Mouse (Mus musculus) forebrain, embryonic 13.5 days (tissue): ENCODE results near the gene Cd47. TPM values are rescaled to one million over a fixed set of nuclear protein-coding genes. Genes with fewer than 3 reads are reported as not detected.

Experiments
- ATAC-seq: fragments of 200-750 bp; cut with Nextera tagmentation; 2 replicates; pipeline ENCODE4 v1.8.0; 2017
- H3K27ac ChIP-seq: fragments of 300-500 bp; sonication (generic); 2 replicates; pipeline ENCODE4 v1.5.1; 2015; ENCODE audit warnings: inconsistent platforms, mild to moderate bottlenecking, moderate library complexity
- H3K27me3 ChIP-seq: fragments of 300-500 bp; sonication (generic); 2 replicates; pipeline ENCODE4 v1.6.1; 2015; ENCODE audit warnings: mild to moderate bottlenecking, inconsistent platforms
- H3K36me3 ChIP-seq: fragments of 300-500 bp; sonication (generic); 2 replicates; pipeline ENCODE4 v1.6.1; 2015; ENCODE audit warnings: mild to moderate bottlenecking, inconsistent platforms; ENCODE audit not compliant: poor library complexity, severe bottlenecking
- H3K4me1 ChIP-seq: fragments of 300-500 bp; sonication (generic); 2 replicates; pipeline ENCODE4 v1.6.1; 2015; ENCODE audit warnings: inconsistent platforms
- H3K4me2 ChIP-seq: fragments of 300-500 bp; sonication (generic); 2 replicates; pipeline ENCODE4 v1.6.1; 2015; ENCODE audit warnings: inconsistent platforms, mild to moderate bottlenecking, moderate library complexity
- H3K4me3 ChIP-seq: fragments of 300-500 bp; sonication (generic); 2 replicates; pipeline ENCODE4 v1.5.1; 2015; ENCODE audit warnings: mild to moderate bottlenecking, inconsistent platforms
- H3K9ac ChIP-seq: fragments of 300-500 bp; sonication (generic); 2 replicates; pipeline ENCODE4 v1.6.1; 2015; ENCODE audit warnings: mild to moderate bottlenecking, inconsistent platforms
- H3K9me3 ChIP-seq: fragments of 300-500 bp; sonication (generic); replicated peaks from 2 replicates; pipeline ENCODE4 v1.6.1; 2016; ENCODE audit warnings: inconsistent platforms
- WGBS: fragments of 180-500 bp; shearing (Covaris S2); methylation state at CpG from one replicate; pipeline ENCODE4 v1.1.7; 2015; 5-methylcytosine and 5-hydroxymethylcytosine counted together
- polyA plus RNA-seq: library from polyadenylated mRNA; unstranded; fragments of >200 nt; fragmentation: Nextera tagmentation; extraction: Ambion mirVana; gene quantifications from 2 replicates; pipeline ENCODE4 v1.2.1, GENCODE M21; 2015

Cd47 gene
- polyA plus RNA-seq, 1 experiment from 2014 or later, result 80.4 TPM

DNA sequence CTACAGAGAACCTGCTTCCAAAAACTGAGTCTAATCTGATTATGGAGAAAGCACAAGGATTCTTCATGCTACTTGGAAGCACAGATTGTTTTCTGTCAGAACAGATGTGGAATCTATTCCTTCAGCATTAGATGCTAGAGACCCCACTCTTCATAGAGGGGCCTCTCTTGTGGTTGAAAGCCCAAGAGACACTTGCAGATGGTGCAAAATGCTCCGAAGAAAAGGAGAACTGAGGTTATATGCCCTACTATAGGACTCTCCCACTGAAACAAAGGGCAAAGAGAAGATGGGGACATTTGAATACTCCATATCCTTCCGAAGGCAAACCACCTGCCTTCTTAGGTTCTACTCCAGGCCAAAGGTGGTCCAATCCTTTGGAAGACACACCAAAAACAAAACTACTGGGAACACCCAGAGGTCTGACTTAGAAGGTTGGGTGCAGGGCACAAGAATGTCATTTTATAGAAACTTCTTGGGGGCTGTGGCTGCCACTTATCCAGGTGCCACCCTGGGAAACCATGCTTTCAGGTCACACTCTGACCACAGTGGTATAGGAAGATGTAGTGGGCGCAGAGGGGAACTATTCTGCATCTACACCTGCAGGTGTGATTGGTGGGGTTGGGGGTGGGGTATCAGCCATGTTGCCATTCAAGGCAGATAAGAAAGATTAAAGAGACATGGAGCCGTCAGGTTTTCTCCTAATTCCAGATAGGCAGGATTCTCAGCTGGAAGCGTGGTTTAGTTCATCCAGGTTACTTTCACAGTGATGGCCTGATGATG is 47.1 kb downstream of the Cd47 start:
- H3K27ac ChIP-seq, result no peak overlapping the region
- WGBS, result 88% methylated on average over 5 of the region's 5 CpGs
- no peaks in the 10 kb centered on the region for H3K4me1 ChIP-seq

DNA sequence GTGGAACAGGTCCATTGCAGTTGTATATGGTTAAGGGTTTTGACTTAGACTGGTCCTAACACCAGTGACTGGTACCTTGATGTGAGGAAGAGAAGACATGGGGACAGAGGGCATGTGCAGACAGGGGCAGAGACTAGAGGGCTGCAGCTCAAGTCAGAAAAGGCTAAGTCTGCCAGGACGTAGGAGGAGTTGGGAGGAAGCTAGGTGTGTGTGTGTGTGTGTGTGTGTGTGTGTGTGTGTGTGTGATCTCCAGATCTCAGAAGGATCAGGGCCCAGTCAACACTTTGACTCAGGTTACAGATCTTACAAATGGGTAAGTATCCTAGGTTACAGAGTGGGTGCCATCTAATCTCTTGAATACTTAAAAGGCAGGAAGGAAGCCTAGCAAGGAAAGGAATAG is 48.3 kb downstream of the Cd47 start:
- Histone ChIP-seq H3K9ac (no peak overlapping the region), H3K27ac (no peak overlapping the region), H3K9me3 (no peaks in the 10 kb centered on the region), H3K27me3 (no peaks in the 10 kb centered on the region), H3K36me3 (no peaks in the 10 kb centered on the region), H3K4me1 (no peaks in the 10 kb centered on the region), H3K4me3 (no peak overlapping the region), H3K4me2 (no peak overlapping the region)
- WGBS, result 38% methylated on average over 1 of the region's 1 CpGs
- no peak for ATAC-seq

More for the DNA sequence above, 47.1 kb downstream of the Cd47 start:
- no peak overlapping the region for H3K4me2 ChIP-seq
- H3K36me3 ChIP-seq, result no peaks in the 10 kb centered on the region
- no peaks in the 10 kb centered on the region for H3K9me3 ChIP-seq
- no peak overlapping the region for H3K9ac ChIP-seq
- H3K27me3 ChIP-seq, result no peaks in the 10 kb centered on the region
- ATAC-seq, result no peak
- H3K4me3 ChIP-seq, result no peak overlapping the region

GRCm38 (mm10) chr16:49852940-49853339 is 52.6 kb downstream of the Cd47 start:
- H3K36me3 ChIP-seq, result no peaks in the 10 kb centered on the region
- no peak overlapping the region for H3K4me2 ChIP-seq
- WGBS, result 90% methylated on average over 3 of the region's 3 CpGs
- no peak overlapping the region for H3K27ac ChIP-seq
- H3K4me1 ChIP-seq, result peaks cover 16% of the 10 kb centered on the region
- H3K9me3 ChIP-seq, result no peaks in the 10 kb centered on the region
- no peak overlapping the region for H3K4me3 ChIP-seq
- H3K9ac ChIP-seq, result no peak overlapping the region
- ATAC-seq, result no peak
- no peaks in the 10 kb centered on the region for H3K27me3 ChIP-seq

GRCm38 (mm10) chr16:49853633-49854032 is 53.3 kb downstream of the Cd47 start:
- Histone ChIP-seq H3K27ac (no peak overlapping the region), H3K4me3 (no peak overlapping the region), H3K9me3 (no peaks in the 10 kb centered on the region), H3K36me3 (no peaks in the 10 kb centered on the region), H3K4me1 (peaks cover 22% of the 10 kb centered on the region), H3K27me3 (no peaks in the 10 kb centered on the region), H3K9ac (no peak overlapping the region), H3K4me2 (no peak overlapping the region)
- no peak for ATAC-seq
- WGBS, result 83% methylated on average over 6 of the region's 6 CpGs

- WGBS, result 92% methylated on average over 6 of the region's 6 CpGs
These were observed 53.9 kb downstream of the Cd47 start for GRCm38 (mm10) chr16:49854194-49854593.

GRCm38 (mm10) chr16:49854931-49855835 is 54.9 kb downstream of the Cd47 start:
- Histone ChIP-seq H3K4me2 (peak overlapping the region; percentile 71), H3K4me3 (peak overlapping the region; percentile 88), H3K4me1 (peaks cover 26% of the 10 kb centered on the region), H3K9ac (peak overlapping the region; percentile 93), H3K9me3 (no peaks in the 10 kb centered on the region), H3K27ac (peak overlapping the region; percentile 99), H3K36me3 (0 out of 2 replicates have a peak, but pooled peaks cover 3% of the 10 kb centered on the region), H3K27me3 (no peaks in the 10 kb centered on the region)
- under 1% methylated on average over 58 of the region's 74 CpGs for WGBS
- peak; percentile 96 for ATAC-seq

More at GRCm38 (mm10) chr16:49854194-49854593, 53.9 kb downstream of the Cd47 start:
- no peaks in the 10 kb centered on the region for H3K27me3 ChIP-seq
- ATAC-seq, result no peak
- H3K4me3 ChIP-seq, result no peak overlapping the region; the same call in 1 of the 2 replicates
- peak overlapping the region; percentile 93; the same call in 1 of the 2 replicates for H3K9ac ChIP-seq
- peak overlapping the region; percentile 71; the same call in 1 of the 2 replicates for H3K4me2 ChIP-seq
- no peaks in the 10 kb centered on the region for H3K36me3 ChIP-seq
- no peaks in the 10 kb centered on the region for H3K9me3 ChIP-seq
- H3K27ac ChIP-seq, result no peak overlapping the region
- H3K4me1 ChIP-seq, result peaks cover 26% of the 10 kb centered on the region

DNA sequence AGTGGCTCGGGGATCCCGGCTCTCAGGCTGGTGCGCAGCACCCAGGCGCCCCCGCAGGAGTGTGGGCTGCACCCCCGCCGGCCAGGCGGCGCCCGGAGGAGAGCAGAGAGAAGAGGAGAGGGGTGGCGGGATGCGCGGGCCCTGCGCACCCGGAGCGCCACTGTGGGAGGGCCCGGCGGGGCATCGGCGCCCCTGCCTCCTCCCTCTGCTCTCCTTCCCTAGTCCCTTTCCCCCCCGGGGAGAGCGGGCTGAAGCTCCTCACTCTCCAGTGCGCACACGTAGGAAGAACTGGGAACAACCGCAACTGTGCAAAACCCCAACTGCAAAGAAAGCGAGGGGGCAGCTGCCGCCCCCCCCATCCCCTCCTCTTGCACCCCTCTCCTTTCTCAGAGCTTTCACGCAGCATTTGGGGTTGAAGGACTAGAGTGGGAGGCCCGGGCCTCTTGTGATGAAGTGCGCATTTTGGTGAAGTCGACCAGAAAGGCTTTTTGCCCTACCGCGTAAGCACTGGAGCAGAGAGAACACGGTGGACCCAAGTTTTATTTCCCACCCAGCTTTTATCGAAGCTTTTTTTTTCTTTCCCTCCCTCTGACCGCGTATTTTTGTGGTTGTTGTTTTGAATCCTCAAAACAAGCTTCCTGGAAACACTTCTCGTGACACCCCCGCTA is 55.6 kb downstream of the Cd47 start:
- peak; percentile 84 for ATAC-seq
- peaks cover 26% of the 10 kb centered on the region for H3K4me1 ChIP-seq
- H3K4me2 ChIP-seq, result peak overlapping the region; percentile 71
- H3K27me3 ChIP-seq, result no peaks in the 10 kb centered on the region
- H3K4me3 ChIP-seq, result peak overlapping the region; percentile 88
- H3K9me3 ChIP-seq, result no peaks in the 10 kb centered on the region
- H3K9ac ChIP-seq, result peak overlapping the region; percentile 93
- 1% methylated on average over 34 of the region's 39 CpGs for WGBS
- H3K36me3 ChIP-seq, result 0 out of 2 replicates have a peak, but pooled peaks cover 3% of the 10 kb centered on the region
- H3K27ac ChIP-seq, result peak overlapping the region; percentile 99

DNA sequence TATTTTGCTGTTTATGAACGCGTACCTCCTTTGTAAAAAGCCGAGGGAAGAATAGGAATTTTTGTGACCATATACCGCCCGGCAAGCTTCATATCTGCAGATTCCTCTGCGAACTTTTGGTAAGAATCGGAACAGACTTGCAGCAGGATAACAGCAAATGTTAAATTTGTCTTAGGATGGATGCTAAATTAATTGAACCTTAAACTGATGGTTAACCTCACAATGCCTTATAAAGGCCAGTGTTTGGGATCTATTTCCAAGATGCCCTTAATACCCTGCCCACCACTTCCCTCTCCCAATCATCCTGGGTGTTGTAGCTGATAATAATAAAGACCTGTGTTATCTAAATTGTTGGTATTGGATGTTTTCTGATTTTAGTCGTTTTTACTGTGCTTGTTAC is 56.3 kb downstream of the Cd47 start:
- 17% methylated on average over 8 of the region's 8 CpGs for WGBS
- H3K27ac ChIP-seq, result 0 out of 2 replicates have a peak overlapping the region, but pooled peaks have one; percentile 99
- H3K4me2 ChIP-seq, result peak overlapping the region; percentile 71
- no peaks in the 10 kb centered on the region for H3K9me3 ChIP-seq
- peak overlapping the region; percentile 88 for H3K4me3 ChIP-seq
- peaks cover 26% of the 10 kb centered on the region for H3K4me1 ChIP-seq
- 0 out of 2 replicates have a peak, but pooled peaks cover 3% of the 10 kb centered on the region for H3K36me3 ChIP-seq
- ATAC-seq, result no peak
- H3K9ac ChIP-seq, result peak overlapping the region; percentile 93
- no peaks in the 10 kb centered on the region for H3K27me3 ChIP-seq

DNA sequence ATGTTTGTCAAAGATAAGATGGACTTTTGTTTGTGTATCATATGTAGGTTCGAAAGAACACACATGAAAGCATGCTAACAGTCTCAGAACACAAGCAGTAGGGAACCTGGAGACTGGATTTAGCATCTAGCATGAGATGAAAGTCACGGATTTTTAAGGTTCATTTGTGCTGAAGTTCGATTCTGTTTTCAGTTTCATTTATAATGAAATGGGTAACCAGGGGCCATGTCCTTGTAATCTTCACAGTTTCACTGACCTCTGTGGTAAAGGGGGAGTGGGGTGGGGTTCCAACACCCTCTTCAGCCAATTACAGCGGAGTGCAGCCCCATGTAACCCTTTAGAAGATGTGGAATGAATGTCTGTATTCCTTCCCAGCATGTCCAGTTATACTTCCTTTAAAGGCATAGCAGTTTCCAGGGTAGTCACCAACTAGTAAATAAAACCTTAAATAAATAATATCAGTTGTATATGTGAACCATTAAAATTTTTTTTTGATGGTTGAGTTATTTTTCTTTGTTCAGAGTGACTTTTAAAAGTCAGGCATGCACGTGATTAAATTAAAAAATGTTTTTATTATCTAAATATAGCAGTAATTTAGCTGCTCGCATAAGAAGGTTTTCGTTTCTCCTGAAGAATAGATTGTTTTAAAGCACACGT is 57.3 kb downstream of the Cd47 start:
- H3K27me3 ChIP-seq, result no peaks in the 10 kb centered on the region
- H3K27ac ChIP-seq, result no peak overlapping the region
- 42% methylated on average over 8 of the region's 8 CpGs for WGBS
- 0 out of 2 replicates have a peak, but pooled peaks cover 3% of the 10 kb centered on the region for H3K36me3 ChIP-seq
- H3K4me1 ChIP-seq, result peaks cover 26% of the 10 kb centered on the region
- peak overlapping the region; percentile 88 for H3K4me3 ChIP-seq
- no peaks in the 10 kb centered on the region for H3K9me3 ChIP-seq
- H3K4me2 ChIP-seq, result peak overlapping the region; percentile 51
- H3K9ac ChIP-seq, result peak overlapping the region; percentile 50; the same call in 1 of the 2 replicates
- no peak for ATAC-seq

DNA sequence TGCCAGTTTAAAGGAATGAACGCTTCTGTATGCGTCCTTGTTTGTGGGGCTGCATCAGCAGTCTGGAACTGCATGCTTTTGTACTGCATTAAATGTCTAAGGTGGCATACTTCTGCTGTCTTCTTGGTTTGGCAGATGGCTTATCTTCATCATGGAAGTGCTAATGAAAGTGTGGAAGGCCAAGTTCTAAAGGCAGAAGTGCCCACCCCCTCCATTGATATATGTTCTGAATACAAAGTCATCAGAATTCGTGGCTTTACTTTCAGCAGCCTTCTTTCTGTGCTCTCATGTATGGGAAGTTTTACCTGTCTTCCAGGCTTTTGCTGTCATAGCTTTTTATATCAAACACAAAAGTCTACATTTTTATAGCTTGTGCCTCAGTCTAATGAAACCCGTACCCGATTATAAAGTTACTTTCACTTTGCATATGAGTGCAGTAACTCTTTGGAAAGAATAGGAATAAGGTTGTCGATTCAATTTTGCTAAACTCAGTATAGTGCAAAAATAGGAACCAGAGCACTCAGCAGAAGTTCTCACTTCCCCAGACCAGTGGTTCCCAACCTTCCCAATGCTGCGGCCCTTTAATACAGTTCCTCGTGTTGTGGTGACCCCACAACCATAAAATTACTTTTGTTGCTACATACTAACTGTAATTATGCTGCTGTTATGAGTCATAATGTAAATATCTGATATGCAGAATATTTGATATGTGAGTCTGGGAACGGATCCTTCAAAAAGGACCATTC is 58.0 kb downstream of the Cd47 start:
- 0 out of 2 replicates have a peak, but pooled peaks cover 3% of the 10 kb centered on the region for H3K36me3 ChIP-seq
- no peak for ATAC-seq
- no peak overlapping the region for H3K27ac ChIP-seq
- peak overlapping the region; percentile 48 for H3K4me2 ChIP-seq
- no peaks in the 10 kb centered on the region for H3K9me3 ChIP-seq
- H3K27me3 ChIP-seq, result no peaks in the 10 kb centered on the region
- peaks cover 26% of the 10 kb centered on the region for H3K4me1 ChIP-seq
- H3K4me3 ChIP-seq, result peak overlapping the region; percentile 21; the same call in 1 of the 2 replicates
- WGBS, result 76% methylated on average over 9 of the region's 9 CpGs
- no peak overlapping the region for H3K9ac ChIP-seq
